Mouse (Mus musculus) left cerebral cortex, postnatal 10 days (tissue): ENCODE data around the gene Pik3r6. TPM values are rescaled to one million over a fixed set of nuclear protein-coding genes. Genes with fewer than 3 reads are reported as not detected.

Experiments
- DNase-seq, 2 experiments: peaks; one replicate each; pipeline ENCODE4 v3.0.0; 2021 to 2022; ENCODE audit warnings: low spot score in 2 of 2, mixed read lengths in 1 of 2; ENCODE audit errors: extremely low spot score in 1 of 2
- intact Hi-C: fragments of 180-260 bp; cut with DNase I; formaldehyde crosslinking; loops from one replicate; pipeline ENCODE4 v1.15.1; 2025
- total RNA-seq, 2 experiments: library from RNA; stranded (reverse); gene quantifications; 2 replicates each; pipeline ENCODE4 v1.2.3; 2021

Pik3r6 gene
- total RNA-seq, 2 experiments from 2014 or later: 4.1 to 4.3 TPM

DNA sequence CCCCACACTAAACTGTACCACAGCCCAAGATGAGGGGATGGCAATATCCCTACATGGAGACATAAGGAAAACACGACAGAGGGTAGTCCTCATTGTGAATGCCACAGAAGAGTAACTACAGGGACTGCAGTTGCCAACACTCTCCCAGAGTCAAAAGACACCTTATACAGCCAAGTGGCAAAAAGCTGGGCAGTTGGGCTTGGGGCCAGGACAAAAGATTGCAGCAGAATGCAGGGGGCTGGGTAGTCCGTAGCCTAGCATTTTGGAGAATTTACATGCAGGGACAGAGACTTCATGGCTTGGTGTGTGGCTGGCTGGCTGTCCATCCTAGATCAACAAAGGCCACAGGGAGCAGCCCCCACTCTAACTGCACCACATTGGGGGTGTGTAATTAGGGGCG lies 18.4 kb upstream of the Pik3r6 start:
- peak in 1 of 2 experiments; percentile 35 for DNase-seq
- intact Hi-C loops: loop anchor here (10.0 kb wide), 3 partner anchors 70 to 390 kb away; partner anchors contain the start of genes Mfsd6l and Ndel1

- intact Hi-C loops: loop anchor here (10.0 kb wide), 3 partner anchors 69 to 389 kb away; partner anchors contain the start of genes Mfsd6l and Ndel1
- peak; percentile 27 to 66 for DNase-seq
Measured at GRCm38 (mm10) chr11:68485206-68485942, 17.4 kb upstream of the Pik3r6 start.

- no peak for DNase-seq
- intact Hi-C loops: loop anchor here (10.0 kb wide), 3 partner anchors 69 to 389 kb away; partner anchors contain the start of genes Mfsd6l and Ndel1
Measured at GRCm38 (mm10) chr11:68486093-68486492, 16.7 kb upstream of the Pik3r6 start.

DNA sequence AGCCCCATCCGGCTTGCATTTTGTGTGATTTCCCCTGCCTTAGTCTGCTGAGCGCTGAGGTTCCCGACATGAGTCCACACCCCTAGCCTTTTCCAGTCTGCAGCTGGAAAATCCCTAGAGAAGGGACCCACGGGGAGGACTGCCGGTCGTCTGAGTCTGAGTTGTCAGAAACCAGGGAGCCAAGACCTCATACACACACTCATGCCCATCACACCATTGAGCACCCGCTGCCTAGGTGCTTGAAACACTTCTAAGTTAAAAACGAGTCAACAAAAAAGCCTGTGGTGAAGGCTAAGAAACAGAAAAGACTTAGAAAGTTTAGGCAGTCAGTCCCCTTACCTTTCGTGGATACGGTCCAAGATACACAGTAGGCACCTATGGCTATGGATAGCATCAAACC lies 15.1 kb upstream of the Pik3r6 start:
- DNase-seq: no peak
- intact Hi-C loops: loop anchor here (10.0 kb wide), 3 partner anchors 67 to 387 kb away; partner anchors contain the start of genes Mfsd6l and Ndel1

GRCm38 (mm10) chr11:68488256-68488824 lies 14.5 kb upstream of the Pik3r6 start:
- intact Hi-C loops: loop anchor here (10.0 kb wide), 3 partner anchors 66 to 386 kb away; partner anchors contain the start of genes Mfsd6l and Ndel1

GRCm38 (mm10) chr11:68489236-68489635 lies 13.6 kb upstream of the Pik3r6 start:
- intact Hi-C loops: loop anchor here (10.0 kb wide), 3 partner anchors 66 to 386 kb away; partner anchors contain the start of genes Mfsd6l and Ndel1
- DNase-seq: no peak

More at GRCm38 (mm10) chr11:68488256-68488824, 14.5 kb upstream of the Pik3r6 start:
- no peak for DNase-seq

DNA sequence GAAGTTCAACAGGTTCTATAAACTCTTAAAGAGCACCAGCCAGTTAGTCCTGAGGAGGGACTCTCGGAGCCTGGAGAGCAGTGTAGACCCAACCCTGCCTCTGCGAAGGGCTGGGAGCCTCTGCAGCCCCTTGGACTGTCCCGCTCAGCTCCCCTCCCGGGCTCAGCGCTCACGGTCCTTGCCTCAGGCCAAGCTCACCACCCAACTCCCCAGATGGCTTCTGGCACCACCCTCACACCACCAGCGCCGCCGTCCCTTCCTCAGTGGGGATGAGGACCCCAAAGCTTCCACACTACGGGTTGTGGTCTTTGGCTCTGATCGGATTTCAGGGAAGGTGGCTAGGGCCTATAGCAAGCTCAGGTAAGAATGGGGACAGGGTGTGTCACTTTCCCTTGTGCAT lies 10.2 kb upstream of the Pik3r6 start:
- intact Hi-C loops: no loop called here
- peak in 1 of 2 experiments; percentile 17 for DNase-seq

- DNase-seq: peak in 1 of 2 experiments; percentile 19
- intact Hi-C loops: no loop called here
Measured at GRCm38 (mm10) chr11:68493760-68494159, 9.1 kb upstream of the Pik3r6 start.

DNA sequence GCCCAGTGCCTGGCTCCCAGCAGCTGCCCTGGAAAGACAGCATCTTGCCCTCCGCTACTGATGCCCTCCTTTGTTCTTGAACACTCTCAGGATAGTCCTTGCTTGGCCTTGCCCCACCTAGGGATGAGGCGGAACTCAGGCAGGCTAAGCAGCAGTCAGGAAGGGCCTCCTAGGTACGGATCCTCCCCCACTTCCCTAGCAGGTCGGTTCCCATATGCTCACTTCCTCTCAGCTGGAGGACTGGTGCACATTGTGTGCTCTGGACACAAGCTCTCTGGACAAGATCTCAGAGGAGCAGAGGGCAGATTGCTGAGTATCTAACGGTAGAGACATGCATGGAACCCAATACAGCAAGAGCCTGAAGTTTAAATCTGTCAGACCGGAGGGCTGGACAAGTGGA lies 5.7 kb upstream of the Pik3r6 start:
- DNase-seq: peak in 1 of 2 experiments; percentile 38
- intact Hi-C loops: no loop called here

GRCm38 (mm10) chr11:68498517-68498916 lies 4.3 kb upstream of the Pik3r6 start:
- peak in 1 of 2 experiments; percentile 18 for DNase-seq
- intact Hi-C loops: no loop called here

- intact Hi-C loops: no loop called here
- DNase-seq: no peak
Measured at GRCm38 (mm10) chr11:68498999-68499699, 3.7 kb upstream of the Pik3r6 start.

GRCm38 (mm10) chr11:68500949-68501350 lies 1.9 kb upstream of the Pik3r6 start:
- DNase-seq: no peak
- intact Hi-C loops: no loop called here

- intact Hi-C loops: no loop called here
- DNase-seq: no peak
Measured at GRCm38 (mm10) chr11:68502408-68502807, 411 bp upstream of the Pik3r6 start.

GRCm38 (mm10) chr11:68504913-68505312 lies 2.1 kb downstream of the Pik3r6 start:
- intact Hi-C loops: no loop called here
- DNase-seq: no peak

DNA sequence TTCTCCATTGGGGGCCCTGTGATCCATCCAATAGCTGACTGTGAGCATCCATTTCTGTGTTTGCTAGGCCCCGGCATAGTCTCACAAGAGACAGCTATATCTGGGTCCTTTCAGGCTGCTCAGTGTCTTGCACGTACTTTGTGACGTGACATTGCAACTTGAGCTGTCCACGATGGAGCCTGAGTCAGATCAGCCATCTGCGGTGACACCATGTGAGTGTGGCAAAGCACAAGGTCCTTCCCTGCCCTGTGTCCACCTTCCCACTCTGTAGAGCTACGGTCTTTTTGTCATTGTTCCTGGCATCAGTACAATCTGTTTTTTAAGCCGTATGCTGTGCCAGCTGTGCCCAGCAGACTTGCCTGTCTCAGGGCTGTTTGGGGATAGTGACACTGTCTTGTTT lies 4.4 kb downstream of the Pik3r6 start:
- no peak for DNase-seq
- intact Hi-C loops: no loop called here

DNA sequence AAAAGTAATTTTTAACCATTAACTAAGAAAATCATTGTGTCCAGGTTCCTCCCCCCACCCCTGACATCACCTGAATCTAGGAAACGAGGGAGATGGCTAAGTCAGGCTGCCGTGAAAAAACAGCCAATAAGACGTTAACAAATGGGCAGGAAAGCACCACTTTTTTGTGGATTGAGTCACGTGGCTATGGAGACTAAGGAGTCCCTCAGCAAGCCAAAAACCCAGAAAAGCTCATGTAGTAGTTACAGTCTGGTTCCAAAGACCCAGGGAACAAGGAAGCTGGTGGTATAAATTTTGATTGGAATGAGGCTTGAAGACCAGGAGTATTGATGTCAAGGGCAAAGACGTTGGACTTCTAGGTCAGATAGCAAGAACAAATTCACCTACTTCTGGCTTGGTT lies 5.8 kb downstream of the Pik3r6 start:
- intact Hi-C loops: no loop called here
- DNase-seq: no peak

GRCm38 (mm10) chr11:68509194-68509593 lies 6.4 kb downstream of the Pik3r6 start:
- no peak for DNase-seq
- intact Hi-C loops: no loop called here

GRCm38 (mm10) chr11:68513969-68514368 lies 11.2 kb downstream of the Pik3r6 start:
- no peak for DNase-seq
- intact Hi-C loops: no loop called here

DNA sequence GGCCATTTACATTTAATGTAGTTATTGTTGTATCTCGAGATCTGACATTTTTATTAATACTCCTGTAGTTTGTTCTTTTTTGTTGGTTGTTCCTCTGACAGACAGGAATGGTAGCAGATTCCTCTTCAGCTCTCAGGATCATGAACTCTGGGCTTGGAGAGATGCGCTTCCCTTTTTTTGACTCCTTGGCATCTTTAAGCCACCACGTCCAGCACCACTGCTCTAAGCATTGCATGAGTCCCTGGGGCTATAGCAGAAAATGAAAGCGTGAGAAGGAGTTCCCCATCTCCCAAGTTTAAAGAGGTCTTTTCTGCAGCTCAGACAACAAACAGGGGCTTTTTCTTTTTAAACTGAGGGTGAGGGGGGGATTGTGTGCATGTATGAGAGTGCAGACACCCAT lies 16.5 kb downstream of the Pik3r6 start:
- intact Hi-C loops: no loop called here
- no peak for DNase-seq
